8 mouse cellular contexts compared by ENCODE assay signal in genomic region chr10:4265641-4266040, GRCm38 (mm10). TPM values are rescaled to one million over a fixed set of nuclear protein-coding genes. Genes with fewer than 3 reads are reported as not detected.
DNase-seq lines count a peak whose midpoint lies in the region; ATAC-seq and TF ChIP-seq lines count a peak whose summit lies in the region.

No protein-coding gene starts in this region.

- TF ChIP-seq POLR2A in lung, adult 2 months (IDR thresholded peaks at IDR 0.05; ENCODE audit: borderline replicate concordance, extremely low read depth, low read depth, low read length): no peak

- no peak for TF ChIP-seq EP300 in lung, postnatal 0 days (IDR thresholded peaks at IDR 0.05)

- DNase-seq in lung, postnatal 0 days (ENCODE audit: low spot score): peak; percentile 32
- no peak for DNase-seq in lung, adult 2 months
- DNase-seq in embryo, embryonic 10 days (ENCODE audit: low spot score): peak; percentile 78
- DNase-seq in heart, adult 11 months: peak; percentile 97
- peak; percentile 33 for DNase-seq in right cerebral cortex, postnatal 14 days
- DNase-seq in spleen, postnatal 10 days (ENCODE audit: low spot score in 2 of 2): no peak

- H3K4me3 ChIP-seq in lung, postnatal 0 days (ENCODE audit: low read depth, low read length): peak overlapping the region; percentile 58
- no peak overlapping the region for H3K4me3 ChIP-seq in lung, adult 2 months (replicated peaks; ENCODE audit: extremely low read depth, low read depth, low read length)
- H3K4me3 ChIP-seq in intestine, embryonic 16.5 days (ENCODE audit: low read length): peak overlapping the region; percentile 72
- peak overlapping the region; percentile 48 for H3K4me3 ChIP-seq in liver, embryonic 15.5 days (replicated peaks)

- no peaks in the 10 kb centered on the region for H3K9me3 ChIP-seq in lung, postnatal 0 days (ENCODE audit: low read length)
- H3K9me3 ChIP-seq in intestine, embryonic 16.5 days (ENCODE audit: control insufficient read depth, low read length): no peaks in the 10 kb centered on the region
- H3K9me3 ChIP-seq in liver, embryonic 15.5 days (replicated peaks): no peaks in the 10 kb centered on the region

- no peak overlapping the region for H3K27ac ChIP-seq in lung, postnatal 0 days (ENCODE audit: low read length)
- peak overlapping the region; percentile 66 for H3K27ac ChIP-seq in intestine, embryonic 16.5 days (ENCODE audit: low read length)
- H3K27ac ChIP-seq in liver, embryonic 15.5 days (replicated peaks): no peak overlapping the region

- peak overlapping the region; percentile 93 for H3K4me2 ChIP-seq in lung, postnatal 0 days (replicated peaks; ENCODE audit: low read depth, low read length)
- H3K4me2 ChIP-seq in intestine, embryonic 16.5 days (ENCODE audit: low read depth, low read length): peak overlapping the region; percentile 94
- peak overlapping the region; percentile 67; the same call in 1 of the 2 replicates for H3K4me2 ChIP-seq in liver, embryonic 15.5 days

- no peaks in the 10 kb centered on the region for H3K4me1 ChIP-seq in lung, postnatal 0 days (ENCODE audit: insufficient read depth, low read depth, low read length)
- H3K4me1 ChIP-seq in lung, adult 2 months (ENCODE audit: control insufficient read depth, insufficient read depth, low read length): no peaks in the 10 kb centered on the region; the same call in 1 of the 2 replicates
- H3K4me1 ChIP-seq in intestine, embryonic 16.5 days (ENCODE audit: control insufficient read depth, insufficient read depth, low read length): peaks cover 4% of the 10 kb centered on the region; the same call in 1 of the 2 replicates
- H3K4me1 ChIP-seq in liver, embryonic 15.5 days (replicated peaks): peaks cover 7% of the 10 kb centered on the region; the same call in 1 of the 2 replicates

- H3K27me3 ChIP-seq in lung, postnatal 0 days (replicated peaks; ENCODE audit: insufficient read depth, low read length): no peaks in the 10 kb centered on the region
- no peaks in the 10 kb centered on the region for H3K27me3 ChIP-seq in intestine, embryonic 16.5 days (replicated peaks; ENCODE audit: control insufficient read depth, insufficient read depth, low read length)
- H3K27me3 ChIP-seq in liver, embryonic 15.5 days: peaks cover 34% of the 10 kb centered on the region

- WGBS in lung, postnatal 0 days: 17% methylated on average over 13 of the region's 13 CpGs
- WGBS in lung, adult 2 months: 42% methylated on average over 13 of the region's 13 CpGs
- WGBS in intestine, embryonic 16.5 days: 15% methylated on average over 13 of the region's 13 CpGs
- WGBS in liver, embryonic 15.5 days (ENCODE audit: insufficient replicate concordance): 26% methylated on average over 13 of the region's 13 CpGs

- H3K36me3 ChIP-seq in lung, postnatal 0 days (ENCODE audit: insufficient read depth, low read length): no peaks in the 10 kb centered on the region
- no peaks in the 10 kb centered on the region for H3K36me3 ChIP-seq in intestine, embryonic 16.5 days (ENCODE audit: control insufficient read depth, insufficient read depth, low read length)
- H3K36me3 ChIP-seq in liver, embryonic 15.5 days (replicated peaks): no peaks in the 10 kb centered on the region

- H3K9ac ChIP-seq in lung, postnatal 0 days (replicated peaks; ENCODE audit: low read depth): no peak overlapping the region
- peak overlapping the region; percentile 78 for H3K9ac ChIP-seq in intestine, embryonic 16.5 days (ENCODE audit: low read depth, low read length)
- no peak overlapping the region for H3K9ac ChIP-seq in liver, embryonic 15.5 days

- peak; percentile 60 for ATAC-seq in lung, postnatal 0 days
- peak; percentile 55; the same call in 1 of the 2 replicates for ATAC-seq in intestine, embryonic 16.5 days
- no peak for ATAC-seq in liver, embryonic 15.5 days (ENCODE audit: insufficient read depth)

- no peak for TF ChIP-seq CTCF in lung, postnatal 0 days (IDR thresholded peaks at IDR 0.05)
- TF ChIP-seq CTCF in lung, adult 2 months (IDR thresholded peaks at IDR 0.05; ENCODE audit: insufficient read depth, low read length): no peak

RNA-seq across cellular contexts. Expression of gene Akap12, which starts 0.5 kb away (rescaled TPM):
- polyA plus RNA-seq in lung, postnatal 0 days (2015; fragmentation: Nextera tagmentation; extraction: Ambion mirVana): 49.7 and 59.9 TPM in 2 replicates
- 18.2 and 26.9 TPM in 2 replicates for polyA plus RNA-seq in lung, adult 2 months (2012; rRNA removed)
- 32.5 and 37.0 TPM in 2 replicates for polyA plus RNA-seq in intestine, embryonic 16.5 days (2015; fragmentation: Nextera tagmentation; extraction: Ambion mirVana)
- polyA plus RNA-seq in liver, embryonic 15.5 days (2015; fragmentation: Nextera tagmentation; extraction: Ambion mirVana): 3.9 and 4.0 TPM in 2 replicates

Comparison
In these comparisons a context has a peak if more than half of its experiments do, and no peak if none do; other contexts are left out.
1. DNase-seq: peak in lung, postnatal 0 days (single experiment), embryo, embryonic 10 days (single experiment), heart, adult 11 months (single experiment) and right cerebral cortex, postnatal 14 days (single experiment); none in lung, adult 2 months (single experiment) and spleen, postnatal 10 days (0 of 2).
2. Peak in every context shown above with its lines, with median percentiles within 50 percentile points of each other: H3K4me2 ChIP-seq.